Mouse (Mus musculus) embryonic facial prominence, embryonic 14.5 days (tissue): ENCODE measurements around the gene Slco1a1. TPM values are rescaled to one million over a fixed set of nuclear protein-coding genes. Genes with fewer than 3 reads are reported as not detected.
"Not testable (repeated sequence)": the region's sequence is repeated elsewhere in the genome, so short reads cannot be mapped to it uniquely, and the experiment has no call there.

Source experiments
- ATAC-seq: fragments of 200-750 bp; cut with Nextera tagmentation; 2 replicates; pipeline ENCODE4 v1.8.0; 2017; ENCODE audit warnings: low read depth, moderate number of reproducible peaks, moderate TSS enrichment
- DNase-seq: peaks from one replicate; pipeline ENCODE4 v3.0.0-alpha.2; 2015; ENCODE audit warnings: low spot score
- H3K27ac ChIP-seq: fragments of 300-500 bp; sonication (generic); replicated peaks from 2 replicates; pipeline ENCODE4 v1.5.1; 2014; ENCODE audit warnings: low read depth, mild to moderate bottlenecking, low read length, moderate library complexity
- H3K27me3 ChIP-seq: fragments of 300-500 bp; sonication (generic); replicated peaks from 2 replicates; pipeline ENCODE4 v1.6.1; 2014; ENCODE audit warnings: low read length; ENCODE audit not compliant: control insufficient read depth, insufficient read depth
- H3K36me3 ChIP-seq: fragments of 300-500 bp; sonication (generic); 2 replicates; pipeline ENCODE4 v1.6.1; 2014; ENCODE audit warnings: low read length, mixed read lengths; ENCODE audit not compliant: control insufficient read depth, insufficient read depth
- H3K4me1 ChIP-seq: fragments of 300-500 bp; sonication (generic); 2 replicates; pipeline ENCODE4 v1.6.1; 2014; ENCODE audit warnings: antibody characterized with exemption, low read length; ENCODE audit not compliant: control insufficient read depth, insufficient read depth
- H3K4me2 ChIP-seq: fragments of 300-500 bp; sonication (generic); 2 replicates; pipeline ENCODE4 v1.6.1; 2014; ENCODE audit warnings: low read depth, mild to moderate bottlenecking, low read length, moderate library complexity, mixed read lengths
- H3K4me3 ChIP-seq: fragments of 300-500 bp; sonication (generic); 2 replicates; pipeline ENCODE4 v1.5.1; 2014; ENCODE audit warnings: low read depth, mild to moderate bottlenecking, low read length
- H3K9ac ChIP-seq: fragments of 300-500 bp; sonication (generic); 2 replicates; pipeline ENCODE4 v1.6.1; 2014; ENCODE audit warnings: low read depth, mild to moderate bottlenecking, low read length, moderate library complexity, mixed read lengths
- H3K9me3 ChIP-seq: fragments of 300-500 bp; sonication (generic); 2 replicates; pipeline ENCODE4 v1.6.1; 2016; ENCODE audit warnings: low read length; ENCODE audit not compliant: control insufficient read depth
- WGBS: fragments of 180-500 bp; shearing (Covaris S2); extraction: QIAGEN DNeasy Blood & Tissue Kit; methylation state at CpG from one replicate; pipeline ENCODE4 v1.1.7; 2014; 5-methylcytosine and 5-hydroxymethylcytosine counted together
- polyA plus RNA-seq: library from polyadenylated mRNA; unstranded; fragments of >200 nt; fragmentation: Nextera tagmentation; extraction: Ambion mirVana; gene quantifications from 2 replicates; pipeline ENCODE4 v1.2.1, GENCODE M21; 2014

The Slco1a1 gene
- polyA plus RNA-seq, 1 experiment from 2014 or later: not detected

- ATAC-seq: no peak
- WGBS: 64% methylated on average over 2 of the region's 2 CpGs
Measured at GRCm38 (mm10) chr6:141888248-141888647, 58.5 kb downstream of the Slco1a1 start.

DNA sequence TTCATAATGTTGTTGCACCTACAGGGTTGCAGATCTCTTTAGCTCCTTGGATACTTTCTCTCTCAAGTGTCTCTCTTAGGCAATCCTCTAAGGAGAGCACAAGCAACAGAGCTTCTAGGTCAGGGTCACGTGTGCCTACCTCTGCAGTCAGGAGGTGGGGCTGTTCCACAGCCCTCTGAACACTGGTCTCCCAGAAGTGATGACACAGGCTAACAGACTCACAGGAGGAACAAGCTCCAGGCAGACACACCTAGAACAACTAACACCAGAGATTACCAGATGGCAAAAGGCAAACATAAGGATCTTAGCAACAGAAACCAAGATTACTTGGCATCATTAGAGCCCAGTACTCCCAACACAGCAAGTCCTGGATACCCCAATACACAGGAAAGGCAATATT is 64.2 kb downstream of the Slco1a1 start:
- H3K9ac ChIP-seq: no peak overlapping the region
- H3K4me1 ChIP-seq: no peaks in the 10 kb centered on the region
- no peak overlapping the region for H3K4me2 ChIP-seq
- no peaks in the 10 kb centered on the region for H3K36me3 ChIP-seq
- WGBS: 32% methylated on average over 1 of the region's 1 CpGs
- DNase-seq (no peak), ATAC-seq (no peak)
- no peaks in the 10 kb centered on the region for H3K27me3 ChIP-seq
- no peaks in the 10 kb centered on the region for H3K9me3 ChIP-seq
- H3K4me3 ChIP-seq: no peak overlapping the region
- no peak overlapping the region for H3K27ac ChIP-seq

More at GRCm38 (mm10) chr6:141888248-141888647, 58.5 kb downstream of the Slco1a1 start:
- Histone ChIP-seq H3K4me3 (no peak overlapping the region), H3K27me3 (no peaks in the 10 kb centered on the region), H3K9ac (no peak overlapping the region), H3K4me1 (no peaks in the 10 kb centered on the region), H3K27ac (no peak overlapping the region), H3K9me3 (no peaks in the 10 kb centered on the region), H3K4me2 (no peak overlapping the region), H3K36me3 (no peaks in the 10 kb centered on the region)
- no peak for DNase-seq

DNA sequence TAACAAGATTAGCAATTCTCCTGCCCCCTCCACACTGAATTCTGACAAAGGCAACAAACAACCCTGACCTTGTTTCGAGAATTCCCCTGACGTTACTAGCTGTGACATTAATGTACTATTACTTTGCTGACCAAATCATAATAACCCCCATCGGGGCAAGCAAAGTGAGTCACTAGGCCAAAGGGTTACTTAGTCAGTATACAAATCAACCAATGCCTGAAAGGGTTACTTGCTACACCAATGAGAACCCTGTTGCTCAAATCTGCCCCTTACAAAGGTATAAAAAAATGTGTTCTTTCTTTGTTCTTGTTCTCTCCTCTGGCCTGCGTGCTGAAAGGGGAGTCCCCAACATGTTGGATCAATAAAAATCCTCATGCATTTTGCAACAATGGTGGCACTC is 71.0 kb downstream of the Slco1a1 start:
- H3K9ac ChIP-seq, H3K4me2 ChIP-seq, DNase-seq, H3K4me3 ChIP-seq, H3K36me3 ChIP-seq, ATAC-seq, H3K9me3 ChIP-seq, H3K27ac ChIP-seq, H3K4me1 ChIP-seq, H3K27me3 ChIP-seq: not testable (repeated sequence)
- WGBS: 73% methylated on average over 4 of the region's 4 CpGs

- H3K4me3 ChIP-seq: no peak overlapping the region
- H3K4me1 ChIP-seq: no peaks in the 10 kb centered on the region
- no peak overlapping the region for H3K4me2 ChIP-seq
- 75% methylated on average over 2 of the region's 2 CpGs for WGBS
- no peaks in the 10 kb centered on the region for H3K27me3 ChIP-seq
- no peak overlapping the region for H3K27ac ChIP-seq
- H3K9ac ChIP-seq: no peak overlapping the region
- no peaks in the 10 kb centered on the region for H3K9me3 ChIP-seq
- DNase-seq (no peak), ATAC-seq (no peak)
- no peaks in the 10 kb centered on the region for H3K36me3 ChIP-seq
Measured at GRCm38 (mm10) chr6:141871711-141872110, 75.1 kb downstream of the Slco1a1 start.

GRCm38 (mm10) chr6:141868735-141869134 is 78.0 kb downstream of the Slco1a1 start:
- 80% methylated on average over 5 of the region's 5 CpGs for WGBS

DNA sequence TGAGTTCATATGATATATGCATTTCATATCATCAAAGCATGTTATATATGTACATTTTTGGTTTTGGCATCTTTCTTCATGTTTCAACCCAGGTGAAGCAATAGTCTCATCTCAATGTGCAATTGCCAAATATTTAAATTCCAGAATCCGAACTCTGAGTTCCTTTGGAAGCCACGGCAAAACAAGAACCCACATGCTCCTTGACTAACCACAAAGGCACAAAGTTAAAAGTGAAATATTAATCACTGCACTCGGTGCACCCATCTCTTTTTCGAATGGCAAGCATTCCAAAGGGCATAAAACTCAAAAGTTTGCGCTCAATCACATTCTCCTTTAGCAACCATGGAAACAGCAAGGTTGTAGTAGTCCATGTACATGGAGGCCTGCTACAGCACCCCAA is 80.7 kb downstream of the Slco1a1 start:
- DNase-seq (no peak), ATAC-seq (no peak)
- H3K4me3 ChIP-seq: no peak overlapping the region
- H3K4me2 ChIP-seq: no peak overlapping the region
- H3K4me1 ChIP-seq: no peaks in the 10 kb centered on the region
- no peaks in the 10 kb centered on the region for H3K36me3 ChIP-seq
- H3K9ac ChIP-seq: no peak overlapping the region
- no peaks in the 10 kb centered on the region for H3K9me3 ChIP-seq
- no peak overlapping the region for H3K27ac ChIP-seq
- H3K27me3 ChIP-seq: no peaks in the 10 kb centered on the region
- WGBS: 88% methylated on average over 5 of the region's 5 CpGs

More at GRCm38 (mm10) chr6:141868735-141869134, 78.0 kb downstream of the Slco1a1 start:
- no peaks in the 10 kb centered on the region for H3K9me3 ChIP-seq
- H3K36me3 ChIP-seq: no peaks in the 10 kb centered on the region
- ATAC-seq (no peak), DNase-seq (no peak)
- H3K4me3 ChIP-seq: no peak overlapping the region
- no peaks in the 10 kb centered on the region for H3K27me3 ChIP-seq
- H3K4me1 ChIP-seq: no peaks in the 10 kb centered on the region
- no peak overlapping the region for H3K27ac ChIP-seq
- no peak overlapping the region for H3K4me2 ChIP-seq
- no peak overlapping the region for H3K9ac ChIP-seq

- Histone ChIP-seq H3K4me1 (no peaks in the 10 kb centered on the region), H3K4me3 (no peak overlapping the region), H3K9ac (no peak overlapping the region), H3K36me3 (no peaks in the 10 kb centered on the region), H3K27me3 (no peaks in the 10 kb centered on the region), H3K9me3 (no peaks in the 10 kb centered on the region), H3K27ac (no peak overlapping the region), H3K4me2 (no peak overlapping the region)
- ATAC-seq: no peak
- DNase-seq: no peak
- 76% methylated on average over 8 of the region's 8 CpGs for WGBS
Measured at GRCm38 (mm10) chr6:141857735-141858531, 88.8 kb downstream of the Slco1a1 start.
